Mouse (Mus musculus) heart, adult 2 months (tissue): ENCODE measurements around the gene Gm884.

Experiments
- CTCF ChIP-seq: fragments of 200-600 bp; IDR thresholded peaks from 2 replicates; pipeline ENCODE4 v1.8.1; 2022; ENCODE audit warnings: antibody characterized with exemption, mild to moderate bottlenecking, moderate library complexity
- EP300 ChIP-seq: fragments of 200-500 bp; IDR thresholded peaks from 2 replicates; pipeline ENCODE4 v1.6.1; 2011; ENCODE audit warnings: low read depth, low read length, control low read depth; ENCODE audit not compliant: insufficient read depth
- POLR2A ChIP-seq: fragments of 200-500 bp; IDR thresholded peaks from 2 replicates; pipeline ENCODE4 v1.6.1; 2011; ENCODE audit warnings: mild to moderate bottlenecking, low read depth, low read length, control low read depth; ENCODE audit not compliant: insufficient read depth

- TF ChIP-seq CTCF (no peak), EP300 (no peak), POLR2A (no peak)
These were observed 35.6 kb upstream of the Gm884 start for GRCm38 (mm10) chr11:103656520-103656919.
